Mouse (Mus musculus) liver, adult 2 months (tissue): ENCODE measurements around the gene Gm21981. TPM values are rescaled to one million over a fixed set of nuclear protein-coding genes. Genes with fewer than 3 reads are reported as not detected.

ENCODE experiments used
- DNase-seq: peaks from one replicate; pipeline ENCODE4 v3.0.0-alpha.2; 2011; ENCODE audit warnings: low read depth, low spot score; ENCODE audit errors: extremely low read depth
- H3K27ac ChIP-seq: fragments of 200-500 bp; replicated peaks from 2 replicates; pipeline ENCODE4 v1.5.1; 2012; ENCODE audit warnings: low read depth, mild to moderate bottlenecking, control low read depth, inconsistent platforms, low read length; ENCODE audit not compliant: insufficient read depth
- H3K27me3 ChIP-seq: fragments of 200-500 bp; 2 replicates; pipeline ENCODE4 v1.6.1; 2012; ENCODE audit warnings: mild to moderate bottlenecking, moderate library complexity, low read length, inconsistent platforms; ENCODE audit not compliant: control insufficient read depth, insufficient read depth
- H3K36me3 ChIP-seq: fragments of 200-500 bp; 2 replicates; pipeline ENCODE4 v1.6.1; 2012; ENCODE audit warnings: low read length, inconsistent platforms; ENCODE audit not compliant: control insufficient read depth, insufficient read depth
- H3K4me1 ChIP-seq: fragments of 200-500 bp; 2 replicates; pipeline ENCODE4 v1.6.1; 2011; ENCODE audit warnings: low read length; ENCODE audit not compliant: control insufficient read depth, insufficient read depth
- H3K4me3 ChIP-seq: fragments of 200-500 bp; 2 replicates; pipeline ENCODE4 v1.5.1; 2011; ENCODE audit warnings: low read depth, mild to moderate bottlenecking, control low read depth, low read length, moderate library complexity; ENCODE audit not compliant: insufficient read depth
- H3K79me2 ChIP-seq: fragments of 200-500 bp; 2 replicates; pipeline ENCODE4 v1.6.1; 2012; ENCODE audit warnings: inconsistent platforms, mild to moderate bottlenecking, low read length, moderate library complexity; ENCODE audit not compliant: control insufficient read depth, insufficient read depth
- H3K9ac ChIP-seq: fragments of 200-500 bp; 2 replicates; pipeline ENCODE4 v1.6.1; 2012; ENCODE audit warnings: low read depth, mild to moderate bottlenecking, control low read depth, inconsistent platforms, low read length
- CTCF ChIP-seq: fragments of 200-500 bp; IDR thresholded peaks from 2 replicates; pipeline ENCODE4 v1.5.1; 2011; ENCODE audit warnings: low read depth, low read length, control low read depth
- POLR2A ChIP-seq: fragments of 200-500 bp; IDR thresholded peaks from 2 replicates; pipeline ENCODE4 v1.6.1; 2011; ENCODE audit warnings: low read length, control low read depth; ENCODE audit not compliant: insufficient read depth; ENCODE audit errors: extremely low read depth
- WGBS: fragments of 180-500 bp; shearing (Covaris S2); methylation state at CpG from one replicate; pipeline ENCODE4 v1.1.7; 2018; 5-methylcytosine and 5-hydroxymethylcytosine counted together
- polyA plus RNA-seq: library from polyadenylated mRNA; depleted of rRNA; stranded (reverse); fragments of >200 nt; gene quantifications from 2 replicates; pipeline ENCODE4 v1.2.3, GENCODE M21; 2012; rRNA removed
- total RNA-seq: library from RNA; depleted of rRNA; stranded (reverse); fragments of >200 nt; gene quantifications from 2 replicates; pipeline ENCODE4 v1.2.3, GENCODE M21; 2014; rRNA removed

Gm21981 gene
- total RNA-seq (0.09 and 0.27 TPM in 2 replicates), polyA plus RNA-seq (0.36 and 0.46 TPM in 2 replicates)

GRCm38 (mm10) chr17:47694442-47694502 lies at the start of gene Gm21981:
Gene Gm21981 (minus strand): TSS chr17:47694455.
- Histone ChIP-seq H3K9ac (peak within 1 kb of the TSS; percentile 88), H3K27me3 (no peaks in the 10 kb centered on the region), H3K4me1 (peaks cover 6% of the 10 kb centered on the region), H3K4me3 (peak within 1 kb of the TSS; percentile 72), H3K27ac (peak within 1 kb of the TSS; percentile 81), H3K79me2 (no peaks in the 10 kb centered on the region; the same call in 1 of the 2 replicates), H3K36me3 (no peaks in the 10 kb centered on the region)
- no peak for TF ChIP-seq POLR2A
- no peak for TF ChIP-seq CTCF
- DNase-seq = no peak
- 2% methylated on average over 3 of the region's 3 CpGs for WGBS

DNA sequence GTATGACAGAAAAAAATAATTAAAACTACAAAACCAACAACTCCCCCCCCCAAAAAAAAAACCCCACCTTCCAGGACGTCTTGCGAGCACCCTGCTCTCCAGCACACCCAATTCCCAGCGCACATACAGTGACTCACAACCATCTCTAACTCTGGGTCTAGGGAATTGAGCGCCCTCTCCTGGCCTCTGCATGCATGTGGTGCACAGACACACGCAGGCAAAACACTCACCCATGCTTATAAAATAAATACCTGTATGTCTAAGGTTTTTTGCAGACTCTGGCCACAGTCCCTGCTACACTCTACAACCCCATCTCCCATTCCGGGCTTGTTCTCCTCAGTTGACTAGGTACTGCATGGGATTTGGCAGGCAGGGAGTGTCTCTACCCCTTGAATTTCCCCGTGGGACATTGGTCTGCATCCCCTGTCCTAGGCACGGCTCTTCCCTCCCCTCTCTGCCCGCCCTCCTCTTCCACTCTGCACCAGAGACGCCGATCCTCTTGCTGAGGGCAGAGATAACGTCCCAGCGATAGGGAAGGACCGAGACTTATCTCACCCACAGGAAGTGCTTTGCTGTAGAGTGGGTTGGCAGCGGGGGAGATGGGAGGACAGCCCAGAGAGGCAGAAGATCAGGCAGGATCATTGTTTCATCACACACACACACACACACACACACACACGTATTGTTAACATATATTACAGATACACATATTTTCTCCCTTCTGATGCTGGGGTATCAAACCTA lies 48.9 kb upstream of the Gm21981 start:
- no peak overlapping the region for H3K4me3 ChIP-seq
- TF ChIP-seq CTCF (peak; percentile 49), POLR2A (no peak)
- H3K79me2 ChIP-seq = peaks cover 37% of the 10 kb centered on the region
- H3K9ac ChIP-seq = no peak overlapping the region
- no peak for DNase-seq
- no peaks in the 10 kb centered on the region for H3K27me3 ChIP-seq
- peaks cover 7% of the 10 kb centered on the region for H3K4me1 ChIP-seq
- H3K36me3 ChIP-seq = no peaks in the 10 kb centered on the region
- H3K27ac ChIP-seq = no peak overlapping the region
- 68% methylated on average over 16 of the region's 16 CpGs for WGBS

- DNase-seq = no peak
- WGBS = 93% methylated on average over 2 of the region's 2 CpGs
- Histone ChIP-seq H3K36me3 (no peaks in the 10 kb centered on the region), H3K9ac (no peak overlapping the region), H3K79me2 (peaks cover 39% of the 10 kb centered on the region), H3K4me1 (peaks cover 5% of the 10 kb centered on the region; the same call in 1 of the 2 replicates), H3K27me3 (no peaks in the 10 kb centered on the region), H3K27ac (no peak overlapping the region), H3K4me3 (no peak overlapping the region)
- no peak for TF ChIP-seq POLR2A
- TF ChIP-seq CTCF = no peak
Measured at GRCm38 (mm10) chr17:47740186-47740585, 45.9 kb upstream of the Gm21981 start.

DNA sequence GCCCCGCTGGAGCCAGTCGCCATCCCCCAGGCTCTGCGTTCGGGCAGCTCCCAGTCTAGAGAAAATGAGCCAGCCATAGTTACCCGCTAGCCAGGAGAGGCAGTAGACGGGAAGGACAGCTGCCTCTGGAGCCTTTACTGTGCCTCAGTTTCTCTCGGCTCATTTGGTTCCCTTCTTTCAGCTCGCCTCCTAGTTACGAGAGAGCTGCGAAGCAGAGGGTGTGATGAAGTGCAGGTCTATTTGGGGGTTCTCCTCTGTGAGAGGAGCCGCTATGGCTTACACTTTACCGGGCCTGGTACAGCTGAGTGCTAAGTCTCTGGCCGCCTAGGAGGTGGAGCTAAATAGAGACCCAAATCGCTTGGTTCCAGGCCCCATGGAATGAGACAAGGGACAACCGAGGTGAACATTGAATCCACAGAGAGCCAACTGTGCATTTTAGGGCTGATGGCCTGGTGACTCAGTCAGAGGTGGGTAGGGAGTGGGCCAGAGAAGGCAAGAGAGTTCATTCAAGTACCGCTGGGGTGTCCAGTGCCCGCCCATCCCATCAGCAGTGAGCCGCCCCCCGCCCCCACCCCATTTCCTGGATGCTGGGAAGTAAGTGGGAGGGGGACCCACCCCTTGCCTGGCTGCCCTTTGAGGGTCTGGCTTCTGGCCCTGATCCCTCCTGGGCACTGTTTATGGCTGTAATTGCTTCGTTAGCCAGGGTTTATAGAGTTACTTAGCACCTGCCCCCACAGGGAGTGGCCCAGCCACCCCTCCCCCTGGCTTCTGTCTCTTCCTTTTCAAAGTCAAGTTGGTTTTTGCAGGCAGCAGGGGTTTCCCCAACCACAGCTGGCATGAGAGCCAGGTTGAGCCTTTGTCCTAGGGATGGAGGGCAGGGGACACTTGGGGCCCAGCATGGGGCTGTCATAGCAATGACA lies 44.9 kb upstream of the Gm21981 start:
- no peak for DNase-seq
- Histone ChIP-seq H3K4me1 (peaks cover 5% of the 10 kb centered on the region; the same call in 1 of the 2 replicates), H3K4me3 (peak overlapping the region; percentile 84; the same call in 1 of the 2 replicates), H3K9ac (peak overlapping the region; percentile 55; the same call in 1 of the 2 replicates), H3K27me3 (no peaks in the 10 kb centered on the region), H3K36me3 (no peaks in the 10 kb centered on the region), H3K79me2 (peaks cover 35% of the 10 kb centered on the region), H3K27ac (no peak overlapping the region)
- TF ChIP-seq CTCF (no peak), POLR2A (no peak)
- WGBS = 64% methylated on average over 20 of the region's 20 CpGs

GRCm38 (mm10) chr17:47738066-47738878 lies 44.0 kb upstream of the Gm21981 start:
- H3K27me3 ChIP-seq = no peaks in the 10 kb centered on the region
- no peak overlapping the region for H3K27ac ChIP-seq

More at GRCm38 (mm10) chr17:47738066-47738878, 44.0 kb upstream of the Gm21981 start:
- H3K4me1 ChIP-seq = peaks cover 5% of the 10 kb centered on the region; the same call in 1 of the 2 replicates
- no peak for TF ChIP-seq POLR2A
- no peak for TF ChIP-seq CTCF
- H3K9ac ChIP-seq = peak overlapping the region; percentile 55
- DNase-seq = no peak
- 7% methylated on average over 51 of the region's 61 CpGs for WGBS
- no peaks in the 10 kb centered on the region for H3K36me3 ChIP-seq
- peak overlapping the region; percentile 84 for H3K4me3 ChIP-seq
- peaks cover 32% of the 10 kb centered on the region for H3K79me2 ChIP-seq
